Mouse (Mus musculus) ES-Bruce4 (cell line): ENCODE measurements around the gene Klhl12. TPM values are rescaled to one million over a fixed set of nuclear protein-coding genes. Genes with fewer than 3 reads are reported as not detected.

Experiments used
- H3K27ac ChIP-seq: 2 replicates; pipeline ENCODE4 v1.5.1; 2012; ENCODE audit warnings: low read length, inconsistent platforms; ENCODE audit not compliant: insufficient read depth
- H3K27me3 ChIP-seq: 2 replicates; pipeline ENCODE4 v1.6.1; 2012; ENCODE audit warnings: mild to moderate bottlenecking, low read length, inconsistent platforms; ENCODE audit not compliant: control insufficient read depth, poor library complexity, insufficient read depth, severe bottlenecking
- H3K36me3 ChIP-seq: 2 replicates; pipeline ENCODE4 v1.6.1; 2012; ENCODE audit warnings: inconsistent platforms, mild to moderate bottlenecking, low read length, moderate library complexity; ENCODE audit not compliant: control insufficient read depth, poor library complexity, insufficient read depth, severe bottlenecking
- H3K4me1 ChIP-seq: one replicate; pipeline ENCODE4 v1.8.1; 2011; ENCODE audit warnings: low read length; ENCODE audit not compliant: control insufficient read depth, insufficient read depth
- H3K4me3 ChIP-seq: 2 replicates; pipeline ENCODE4 v1.5.1; 2011; ENCODE audit warnings: low read depth, mild to moderate bottlenecking, low read length
- H3K9ac ChIP-seq: 2 replicates; pipeline ENCODE4 v1.6.1; 2012; ENCODE audit warnings: low read depth, mild to moderate bottlenecking, inconsistent platforms; ENCODE audit not compliant: poor library complexity, severe bottlenecking
- H3K9me3 ChIP-seq: replicated peaks from 2 replicates; pipeline ENCODE4 v1.6.1; 2012; ENCODE audit warnings: mild to moderate bottlenecking, low read length, inconsistent platforms; ENCODE audit not compliant: control insufficient read depth, poor library complexity, insufficient read depth, severe bottlenecking
- CTCF ChIP-seq: IDR thresholded peaks from one replicate; pipeline ENCODE4 v1.8.1; 2011; ENCODE audit warnings: low read depth, low read length
- EP300 ChIP-seq: IDR thresholded peaks from 2 replicates; pipeline ENCODE4 v1.6.1; 2011; ENCODE audit warnings: low read depth, low read length; ENCODE audit not compliant: insufficient read depth
- POLR2A ChIP-seq: IDR thresholded peaks from one replicate; pipeline ENCODE4 v1.8.1; 2011; ENCODE audit warnings: low read length; ENCODE audit not compliant: insufficient read depth
- polyA plus RNA-seq: library from polyadenylated mRNA; stranded (reverse); fragments of >200 nt; gene quantifications from 2 replicates; pipeline ENCODE4 v1.2.4, GENCODE M21; 2011; ENCODE audit warnings: low read depth; ENCODE audit not compliant: missing spikeins, insufficient read depth, insufficient read length

Gene Klhl12
- polyA plus RNA-seq, 1 experiment, result 46.5 TPM

GRCm38 (mm10) chr1:134493496-134493895 is 38.2 kb downstream of the Klhl12 start:
- H3K36me3 ChIP-seq, result peaks cover 12% of the 10 kb centered on the region
- H3K27ac ChIP-seq, result no peak overlapping the region
- H3K27me3 ChIP-seq, result no peaks in the 10 kb centered on the region
- H3K9ac ChIP-seq, result peak overlapping the region; percentile 50; the same call in 1 of the 2 replicates
- no peaks in the 10 kb centered on the region for H3K9me3 ChIP-seq
- peaks cover 2% of the 10 kb centered on the region for H3K4me1 ChIP-seq
- no peak overlapping the region for H3K4me3 ChIP-seq
- no peak for TF ChIP-seq EP300
- TF ChIP-seq POLR2A, result no peak
- TF ChIP-seq CTCF, result no peak

DNA sequence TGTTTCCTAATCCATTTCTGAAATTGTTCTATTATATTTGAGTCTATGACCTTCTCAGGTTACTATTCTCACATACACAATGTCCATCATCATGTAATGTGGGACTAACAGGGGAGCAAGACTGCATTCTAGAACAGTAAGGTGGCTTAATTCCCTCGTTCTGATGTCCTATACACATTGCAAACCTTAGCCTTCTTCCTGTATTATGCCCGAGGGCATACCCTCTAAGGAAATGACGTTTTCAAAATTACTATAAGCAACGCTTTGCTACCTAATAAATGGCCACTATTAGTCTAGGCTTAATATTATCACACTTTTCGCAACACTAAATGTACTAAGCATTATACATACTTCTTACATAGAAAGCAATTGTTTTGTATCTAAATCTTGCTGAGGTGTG is 38.6 kb downstream of the Klhl12 start:
- no peak for TF ChIP-seq CTCF
- TF ChIP-seq POLR2A, result no peak
- TF ChIP-seq EP300, result no peak
- H3K27me3 ChIP-seq, result no peaks in the 10 kb centered on the region
- H3K4me3 ChIP-seq, result peak overlapping the region; percentile 60
- H3K9me3 ChIP-seq, result no peaks in the 10 kb centered on the region
- H3K9ac ChIP-seq, result peak overlapping the region; percentile 50
- peaks cover 13% of the 10 kb centered on the region for H3K36me3 ChIP-seq
- peaks cover 3% of the 10 kb centered on the region for H3K4me1 ChIP-seq
- peak overlapping the region; percentile 55; the same call in 1 of the 2 replicates for H3K27ac ChIP-seq

DNA sequence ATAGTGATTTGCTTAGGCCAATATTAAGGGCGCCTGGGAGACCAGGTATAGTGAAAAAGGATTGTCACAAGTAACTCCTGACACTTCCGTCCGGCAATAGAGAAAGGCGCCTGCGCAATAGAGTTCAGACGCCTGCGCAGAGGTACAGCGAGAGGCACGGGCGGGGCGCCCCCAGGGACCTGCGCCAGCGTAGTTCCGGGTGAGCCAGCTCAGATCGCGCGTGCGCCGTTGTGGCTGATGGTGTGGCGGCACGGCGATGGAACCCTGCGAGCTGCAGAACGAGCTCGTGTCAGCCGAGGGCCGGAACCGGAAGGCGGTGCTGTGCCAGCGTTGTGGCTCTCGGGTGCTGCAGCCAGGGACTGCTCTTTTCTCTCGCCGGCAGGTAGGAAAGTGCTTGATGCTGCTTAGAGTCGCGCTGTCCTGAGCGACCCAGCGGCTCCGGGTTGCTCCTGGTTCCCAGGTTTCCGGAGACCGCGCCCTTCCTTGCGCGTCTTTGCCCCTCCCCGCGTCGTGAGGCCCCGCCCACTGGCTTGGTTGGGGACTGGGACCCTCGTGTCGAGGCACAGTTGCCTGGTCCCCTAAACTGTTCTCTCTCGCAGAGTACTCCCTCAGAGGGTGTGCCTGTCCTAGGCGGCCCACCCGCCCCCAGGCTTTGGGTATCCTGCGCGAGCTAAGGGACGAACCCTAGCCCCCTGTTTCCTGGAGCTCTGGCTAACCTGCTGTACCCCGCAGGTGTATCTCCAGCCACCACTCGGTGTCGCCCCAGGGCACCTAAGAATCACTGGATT is 39.3 kb downstream of the Klhl12 start, which contains the start of gene Rabif:
Gene Rabif, plus strand, starts transcription at position 221 of the 788 bp plus-strand sequence.
- peaks cover 3% of the 10 kb centered on the region for H3K4me1 ChIP-seq
- H3K4me3 ChIP-seq, result peak within 1 kb of the TSS; percentile 75
- H3K9me3 ChIP-seq, result no peaks in the 10 kb centered on the region
- H3K27ac ChIP-seq, result peak within 1 kb of the TSS; percentile 55
- peak within 1 kb of the TSS; percentile 50 for H3K9ac ChIP-seq
- peaks cover 7% of the 10 kb centered on the region for H3K36me3 ChIP-seq
- peak; percentile 45 for TF ChIP-seq POLR2A
- TF ChIP-seq CTCF, result peak; percentile 57
- no peak for TF ChIP-seq EP300
- H3K27me3 ChIP-seq, result no peaks in the 10 kb centered on the region

- Histone ChIP-seq H3K9ac (peak overlapping the region; percentile 50), H3K4me1 (peaks cover 3% of the 10 kb centered on the region), H3K27me3 (no peaks in the 10 kb centered on the region), H3K36me3 (peaks cover 3% of the 10 kb centered on the region; the same call in 1 of the 2 replicates), H3K9me3 (no peaks in the 10 kb centered on the region), H3K4me3 (peak overlapping the region; percentile 75), H3K27ac (peak overlapping the region; percentile 3; the same call in 1 of the 2 replicates)
- TF ChIP-seq EP300 (no peak), POLR2A (no peak), CTCF (no peak)
Measured at GRCm38 (mm10) chr1:134495216-134495539, 39.8 kb downstream of the Klhl12 start.

DNA sequence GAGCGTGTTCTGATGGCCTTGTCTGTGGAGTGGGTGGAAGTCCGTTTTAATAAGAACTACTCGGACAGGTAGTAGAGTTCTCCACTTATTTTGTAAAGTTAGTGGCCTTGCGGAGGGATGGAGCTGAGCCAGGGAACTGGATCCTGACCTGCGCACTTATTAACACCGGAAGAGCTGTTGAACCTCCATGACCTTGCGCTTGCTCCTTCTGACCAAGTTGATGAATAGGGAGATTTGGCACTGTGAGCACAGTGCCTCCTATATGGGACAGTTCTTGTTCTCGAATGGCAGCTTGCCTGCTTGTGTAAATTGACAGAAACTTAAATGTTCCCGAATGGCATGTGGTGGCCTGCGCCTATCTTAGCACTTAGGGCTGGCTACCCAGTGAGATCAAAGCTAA is 40.7 kb downstream of the Klhl12 start:
- no peak overlapping the region for H3K27ac ChIP-seq
- peaks cover 3% of the 10 kb centered on the region for H3K4me1 ChIP-seq
- no peak for TF ChIP-seq POLR2A
- no peak for TF ChIP-seq CTCF
- TF ChIP-seq EP300, result no peak
- no peaks in the 10 kb centered on the region for H3K27me3 ChIP-seq
- peak overlapping the region; percentile 50 for H3K9ac ChIP-seq
- H3K9me3 ChIP-seq, result no peaks in the 10 kb centered on the region
- peaks cover 3% of the 10 kb centered on the region; the same call in 1 of the 2 replicates for H3K36me3 ChIP-seq
- H3K4me3 ChIP-seq, result peak overlapping the region; percentile 42

GRCm38 (mm10) chr1:134500916-134501315 is 45.6 kb downstream of the Klhl12 start:
- peaks cover 3% of the 10 kb centered on the region; the same call in 1 of the 2 replicates for H3K36me3 ChIP-seq
- peak overlapping the region; percentile 65 for H3K27ac ChIP-seq
- TF ChIP-seq POLR2A (no peak), EP300 (no peak), CTCF (no peak)

More at GRCm38 (mm10) chr1:134500916-134501315, 45.6 kb downstream of the Klhl12 start:
- no peaks in the 10 kb centered on the region for H3K9me3 ChIP-seq
- no peak overlapping the region for H3K9ac ChIP-seq
- H3K27me3 ChIP-seq, result no peaks in the 10 kb centered on the region
- H3K4me3 ChIP-seq, result no peak overlapping the region
- H3K4me1 ChIP-seq, result peaks cover 2% of the 10 kb centered on the region
